Mouse (Mus musculus) CD4-positive helper T cell, adult 2 months (primary cell): ENCODE data around the gene Sfxn1.

ENCODE experiments used
- DNase-seq: peaks from one replicate; pipeline ENCODE4 v3.0.0-alpha.2; 2012; ENCODE audit warnings: low read depth, missing footprints, low spot score

Sfxn1 gene

GRCm38 (mm10) chr13:54076762-54077460 is 5.2 kb downstream of the Sfxn1 start:
- DNase-seq: no peak

DNA sequence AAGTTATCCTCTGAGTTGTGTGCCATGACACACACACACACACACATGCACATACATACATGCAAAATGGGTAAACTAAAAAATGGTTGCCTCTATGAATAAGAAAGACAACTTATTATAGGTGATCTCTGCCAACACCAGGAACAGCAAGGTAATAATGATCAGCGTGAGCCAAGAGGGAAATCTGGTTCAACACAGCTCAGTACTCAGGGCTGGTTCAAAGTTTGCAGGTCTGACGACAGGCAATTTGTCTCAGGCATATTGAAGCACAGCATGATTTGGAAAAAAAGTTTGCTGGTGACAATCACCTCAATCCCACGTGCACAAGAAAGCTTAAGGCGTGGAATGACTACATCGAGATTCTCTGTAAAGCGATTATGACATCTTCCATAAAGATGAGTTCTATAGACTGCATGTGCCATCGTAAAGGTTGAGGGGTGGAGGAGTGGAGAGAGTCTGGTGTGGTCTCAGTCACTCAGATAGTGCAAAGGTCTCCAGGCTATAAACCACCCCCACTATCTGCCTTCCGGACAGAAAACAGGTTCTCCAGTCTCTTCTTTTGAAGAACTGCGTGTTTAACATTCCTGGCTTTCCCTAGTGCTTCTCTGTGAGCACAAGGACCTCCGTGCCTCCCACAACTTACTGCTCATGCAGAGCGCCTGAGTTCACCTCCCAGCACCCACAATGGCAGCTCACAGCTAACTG is 6.0 kb downstream of the Sfxn1 start:
- no peak for DNase-seq

DNA sequence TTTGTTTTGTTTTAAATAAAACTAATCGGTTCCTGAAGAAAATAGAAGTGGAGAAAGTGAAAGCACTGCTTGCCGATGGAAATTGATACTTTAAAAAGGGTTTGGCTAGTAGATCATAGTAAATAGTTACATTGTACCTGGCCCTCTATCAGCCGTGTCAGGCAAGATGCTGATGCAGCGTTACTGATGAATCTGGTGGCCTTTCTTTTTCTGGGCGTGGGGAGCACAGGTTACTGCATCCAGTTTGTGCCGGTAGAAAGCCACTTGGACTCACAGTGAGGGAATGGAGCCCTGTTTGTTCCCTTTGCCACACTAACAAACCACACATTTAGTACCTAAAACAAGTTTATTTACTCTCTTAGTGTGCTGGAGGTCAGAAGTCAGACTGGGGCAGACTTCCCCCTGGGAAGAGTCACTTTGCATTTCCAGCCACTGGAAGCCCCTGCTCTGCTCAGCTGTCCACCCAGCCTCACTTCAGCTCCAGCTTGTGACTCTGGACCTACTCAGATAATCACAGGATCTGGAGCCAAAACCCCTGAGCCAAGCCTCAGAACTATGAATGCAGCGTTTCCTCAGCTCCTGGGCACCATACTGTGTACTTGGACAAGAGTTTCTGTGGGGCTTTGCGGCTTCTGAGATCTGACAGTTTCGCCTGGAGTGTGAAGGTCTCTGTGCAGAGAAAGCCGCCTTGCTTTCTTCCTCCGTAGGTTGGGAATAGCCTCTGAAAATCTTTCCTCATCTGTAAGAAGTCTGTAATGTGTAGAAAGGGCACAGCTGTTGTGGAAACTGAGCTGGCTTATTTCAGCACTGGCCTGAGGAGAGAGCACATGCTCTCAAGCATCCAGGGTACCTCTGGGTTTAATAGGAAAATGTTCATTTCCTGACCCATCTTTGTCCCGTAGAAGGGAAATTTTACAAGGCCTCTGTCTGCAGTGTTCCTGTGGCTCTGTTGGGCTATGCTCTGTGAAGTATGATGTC is 8.4 kb downstream of the Sfxn1 start:
- DNase-seq: no peak

- no peak for DNase-seq
Measured at GRCm38 (mm10) chr13:54080785-54081184, 9.1 kb downstream of the Sfxn1 start.

DNA sequence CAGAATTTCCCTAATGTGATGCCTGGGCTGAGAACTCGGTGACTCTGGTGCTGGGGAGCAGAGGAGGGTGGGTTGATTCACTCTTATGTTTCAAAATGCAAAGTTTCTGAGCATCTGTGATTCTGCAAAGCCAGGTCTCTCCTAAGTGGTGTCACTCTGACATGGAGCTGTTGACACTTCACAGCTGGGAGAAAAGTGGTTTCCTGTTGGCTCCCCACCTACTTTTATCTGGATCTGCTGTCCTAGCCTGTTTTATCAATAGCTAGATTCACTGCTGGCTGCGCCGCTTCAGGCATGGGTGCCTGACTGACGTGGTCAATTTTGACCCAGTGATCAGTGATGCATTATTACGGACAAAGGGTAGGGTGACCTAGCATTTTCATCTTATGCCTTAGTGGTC is 11.3 kb downstream of the Sfxn1 start:
- no peak for DNase-seq

GRCm38 (mm10) chr13:54084178-54084577 is 12.5 kb downstream of the Sfxn1 start:
- no peak for DNase-seq

- no peak for DNase-seq
Measured at GRCm38 (mm10) chr13:54084826-54085225, 13.2 kb downstream of the Sfxn1 start.

DNA sequence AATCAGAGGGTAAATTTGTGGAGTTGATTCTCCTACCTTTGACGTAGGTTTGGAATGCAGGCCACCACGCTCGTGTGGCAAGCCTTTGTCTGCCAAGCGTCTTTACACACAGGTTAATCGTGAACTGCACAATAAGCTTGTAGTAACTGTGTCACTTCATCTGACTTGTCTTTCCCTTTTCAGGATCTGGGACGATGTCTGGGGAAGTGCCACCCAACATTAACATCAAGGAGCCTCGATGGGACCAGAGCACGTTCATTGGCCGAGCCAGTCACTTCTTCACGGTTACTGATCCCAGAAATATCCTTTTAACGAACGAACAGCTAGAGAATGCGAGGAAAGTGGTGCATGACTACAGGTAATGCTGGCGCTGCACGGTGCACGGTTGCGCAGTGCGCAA is 13.6 kb downstream of the Sfxn1 start:
- DNase-seq: no peak

DNA sequence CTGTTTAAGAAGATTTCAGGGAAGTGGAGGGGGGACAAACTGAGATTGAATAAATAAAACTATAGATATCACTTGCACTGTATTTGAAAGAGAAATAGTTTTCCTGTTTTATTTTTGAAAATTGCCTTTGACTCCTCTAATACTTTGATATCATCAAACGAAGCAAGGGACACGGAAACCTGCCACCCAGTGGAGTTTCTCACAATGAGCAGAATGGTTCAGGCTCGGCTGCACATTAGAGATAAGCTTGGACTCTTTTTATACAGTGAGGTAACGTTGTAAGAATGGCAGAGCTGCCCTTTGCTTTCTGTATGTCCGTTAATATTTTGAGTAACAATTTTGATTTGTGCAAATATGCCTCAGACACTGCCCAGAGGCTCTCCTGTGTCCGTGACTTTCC is 20.1 kb downstream of the Sfxn1 start:
- no peak for DNase-seq

GRCm38 (mm10) chr13:54094349-54094748 is 22.7 kb downstream of the Sfxn1 start:
- no peak for DNase-seq

DNA sequence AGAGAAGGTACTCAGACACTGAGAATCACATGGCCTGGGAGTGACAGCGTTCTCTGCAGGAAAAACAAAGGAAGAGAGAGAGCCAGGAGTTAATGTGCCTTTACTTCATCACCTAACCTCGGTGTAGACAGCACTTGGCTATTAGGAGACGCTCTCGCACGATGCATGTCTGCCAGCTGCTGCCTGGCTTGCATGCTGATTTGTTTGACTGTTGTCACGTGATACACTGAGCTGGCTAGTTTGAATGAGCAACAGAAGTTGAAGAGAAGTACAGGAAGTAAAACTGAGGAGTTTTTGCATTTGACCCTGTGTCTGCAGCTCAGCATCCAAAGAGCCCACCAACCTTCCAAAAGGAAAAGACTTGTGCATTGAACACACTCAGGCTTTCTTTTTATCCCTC is 23.3 kb downstream of the Sfxn1 start:
- DNase-seq: no peak

GRCm38 (mm10) chr13:54095721-54096120 is 24.1 kb downstream of the Sfxn1 start:
- DNase-seq: no peak

DNA sequence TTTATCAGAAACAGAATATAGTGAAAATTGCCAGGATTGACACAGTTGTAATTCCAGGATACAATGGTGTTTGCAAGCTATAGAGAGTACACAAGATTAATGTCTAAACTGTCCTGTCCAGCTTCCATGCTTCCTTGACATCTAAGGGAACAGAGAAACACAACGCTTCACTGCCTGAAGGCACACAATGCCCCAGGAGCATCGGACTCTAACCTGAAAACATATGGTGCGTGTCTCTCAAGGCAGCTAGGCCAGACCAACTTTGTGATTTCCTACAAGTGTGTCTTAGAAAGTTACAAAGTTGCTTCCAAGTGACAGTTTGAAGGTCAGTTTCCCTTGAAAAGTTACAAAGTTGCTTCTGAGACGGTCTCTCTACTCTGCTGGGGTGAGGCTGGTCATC is 25.6 kb downstream of the Sfxn1 start:
- DNase-seq: no peak

- no peak for DNase-seq
Measured at GRCm38 (mm10) chr13:54097797-54098196, 26.1 kb downstream of the Sfxn1 start.

DNA sequence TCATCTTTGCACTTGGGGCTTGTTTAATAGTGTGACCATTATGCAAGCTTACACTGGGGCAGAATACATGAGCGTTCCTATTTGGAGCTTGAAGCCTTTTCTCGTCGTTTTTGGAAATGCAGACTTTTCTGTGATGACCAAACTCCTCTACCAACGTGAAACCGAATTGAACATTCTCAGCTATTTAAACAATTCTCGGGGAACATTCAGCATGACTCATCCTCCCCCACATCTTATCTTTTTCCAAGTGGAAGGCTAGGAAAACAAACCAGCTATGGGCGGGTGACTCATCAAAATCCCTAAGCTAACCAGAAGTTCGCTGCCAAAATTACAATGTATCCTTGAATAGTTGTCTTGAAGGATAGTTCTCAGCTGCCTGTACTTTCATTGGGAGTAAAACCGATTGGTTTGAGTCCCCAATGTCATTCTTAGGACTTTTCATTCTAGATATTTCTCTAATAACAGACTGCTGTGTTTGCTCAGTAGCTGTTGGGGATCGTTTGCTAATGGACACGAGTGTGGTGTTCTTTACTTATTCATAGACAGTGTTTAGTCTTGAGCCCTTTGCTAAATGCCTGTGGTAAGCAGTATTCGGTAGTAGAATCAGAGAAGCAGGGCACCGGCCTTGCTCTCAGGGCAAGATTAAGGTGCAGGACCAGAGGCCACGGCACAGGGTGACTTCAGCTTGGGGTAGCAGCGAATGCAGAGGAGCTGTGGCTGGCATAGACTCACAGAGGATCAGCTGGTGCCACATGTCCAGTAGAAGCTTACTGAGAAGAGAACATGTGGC is 29.6 kb downstream of the Sfxn1 start:
- DNase-seq: no peak

- DNase-seq: no peak
Measured at GRCm38 (mm10) chr13:54102061-54102460, 30.4 kb downstream of the Sfxn1 start.

GRCm38 (mm10) chr13:54103271-54103670 is 31.6 kb downstream of the Sfxn1 start:
- no peak for DNase-seq

- no peak for DNase-seq
Measured at GRCm38 (mm10) chr13:54103866-54104265, 32.2 kb downstream of the Sfxn1 start.

GRCm38 (mm10) chr13:54113819-54114550 is 42.3 kb downstream of the Sfxn1 start:
- peak; percentile 44 for DNase-seq

GRCm38 (mm10) chr13:54114931-54115330 is 43.3 kb downstream of the Sfxn1 start:
- DNase-seq: no peak

- DNase-seq: no peak
Measured at GRCm38 (mm10) chr13:54115779-54116178, 44.1 kb downstream of the Sfxn1 start.
